Mouse (Mus musculus): ENCODE measurements at regions not wholly inside any gene's neighbourhood (a gene's known extent, or its start where the extent isn't known, plus 50 kb on each side); places are given as distances from the start of the nearest gene placed in this dataset.

DNA sequence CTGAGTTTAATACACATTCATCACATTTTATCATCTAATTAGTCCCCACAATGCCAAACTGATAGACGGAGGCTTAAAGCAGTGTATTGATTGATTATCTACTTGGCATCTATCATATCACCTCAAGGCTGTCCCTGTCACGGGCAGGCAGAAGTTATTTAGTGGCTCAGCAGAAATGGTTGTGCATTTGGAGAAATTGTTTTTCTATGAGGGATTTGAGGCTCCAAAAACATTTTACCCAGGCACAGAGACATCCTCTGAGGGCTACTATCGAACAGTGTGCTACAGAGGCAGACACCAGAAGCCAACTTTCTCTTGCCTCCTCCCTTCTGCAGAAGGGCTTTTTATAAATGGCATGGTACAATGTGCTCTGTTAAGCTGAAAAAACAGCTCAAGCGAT, 230.8 kb upstream of the Zkscan2 start:
- ATAC-seq (ENCODE audit: low FRiP score, low read depth), result no peak
- Histone ChIP-seq H3K9me3 (ENCODE audit: control insufficient read depth, low read length) (no peaks in the 10 kb centered on the region), H3K27me3 (ENCODE audit: control insufficient read depth, insufficient read depth, low read length) (no peaks in the 10 kb centered on the region), H3K36me3 (ENCODE audit: control insufficient read depth, insufficient read depth, low read length) (no peaks in the 10 kb centered on the region), H3K27ac (replicated peaks; ENCODE audit: low read depth, low read length) (no peak overlapping the region), H3K4me3 (replicated peaks; ENCODE audit: low read length) (no peak overlapping the region), H3K4me1 (ENCODE audit: control insufficient read depth, insufficient read depth, low read length) (no peaks in the 10 kb centered on the region), H3K9ac (ENCODE audit: low read depth, low read length, severe bottlenecking) (no peak overlapping the region), H3K4me2 (replicated peaks; ENCODE audit: low read depth, low read length, severe bottlenecking) (no peak overlapping the region)
- 72% methylated on average over 4 of the region's 4 CpGs for WGBS
- TF ChIP-seq POLR2A (IDR thresholded peaks at IDR 0.05; ENCODE audit: borderline replicate concordance, extremely low read depth, insufficient read depth, insufficient read length), result no peak
- DNase-seq (ENCODE audit: low spot score), result no peak

DNA sequence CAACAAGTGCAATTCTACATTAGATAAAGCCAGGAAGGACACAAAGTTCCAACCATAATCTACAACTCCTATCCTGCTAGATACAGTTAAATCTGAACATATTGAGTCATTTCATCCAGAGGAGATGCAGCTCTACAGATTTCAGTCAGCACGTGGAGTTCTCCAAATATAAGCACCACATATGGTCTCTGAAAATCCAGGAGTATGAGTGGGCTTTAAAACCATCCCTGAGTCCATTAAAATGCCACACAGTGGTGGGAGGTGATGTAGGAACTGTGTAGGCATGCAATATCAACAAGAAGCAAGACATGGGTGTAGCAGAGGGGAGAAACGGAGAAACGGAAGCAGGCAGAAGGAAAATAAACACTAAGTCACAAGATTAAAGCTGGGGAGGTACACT, 232.8 kb upstream of the Zkscan2 start:
- no peak overlapping the region for H3K4me3 ChIP-seq (replicated peaks; ENCODE audit: low read length)
- H3K9me3 ChIP-seq (ENCODE audit: control insufficient read depth, low read length), result no peaks in the 10 kb centered on the region
- no peaks in the 10 kb centered on the region for H3K36me3 ChIP-seq (ENCODE audit: control insufficient read depth, insufficient read depth, low read length)
- no peak overlapping the region for H3K9ac ChIP-seq (ENCODE audit: low read depth, low read length, severe bottlenecking)
- H3K4me1 ChIP-seq (ENCODE audit: control insufficient read depth, insufficient read depth, low read length), result no peaks in the 10 kb centered on the region
- no peak for TF ChIP-seq POLR2A (IDR thresholded peaks at IDR 0.05; ENCODE audit: borderline replicate concordance, extremely low read depth, insufficient read depth, insufficient read length)
- DNase-seq (ENCODE audit: low spot score), result no peak
- ATAC-seq (ENCODE audit: low FRiP score, low read depth), result no peak
- H3K4me2 ChIP-seq (replicated peaks; ENCODE audit: low read depth, low read length, severe bottlenecking), result no peak overlapping the region
- 84% methylated on average over 3 of the region's 3 CpGs for WGBS
- H3K27ac ChIP-seq (replicated peaks; ENCODE audit: low read depth, low read length), result no peak overlapping the region
- no peaks in the 10 kb centered on the region for H3K27me3 ChIP-seq (ENCODE audit: control insufficient read depth, insufficient read depth, low read length)

GRCm38 (mm10) chr7:123747986-123748385, 234.7 kb upstream of the Hs3st4 start:
- no peaks in the 10 kb centered on the region for H3K4me1 ChIP-seq (ENCODE audit: control insufficient read depth, insufficient read depth, low read length)
- H3K36me3 ChIP-seq (ENCODE audit: control insufficient read depth, insufficient read depth, low read length), result no peaks in the 10 kb centered on the region
- H3K27me3 ChIP-seq (ENCODE audit: control insufficient read depth, insufficient read depth, low read length), result no peaks in the 10 kb centered on the region
- H3K9ac ChIP-seq (ENCODE audit: low read depth, low read length, severe bottlenecking), result no peak overlapping the region
- no peak overlapping the region for H3K27ac ChIP-seq (replicated peaks; ENCODE audit: low read depth, low read length)
- ATAC-seq (ENCODE audit: low FRiP score, low read depth) (no peak), DNase-seq (ENCODE audit: low spot score) (no peak)
- no peak for TF ChIP-seq POLR2A (IDR thresholded peaks at IDR 0.05; ENCODE audit: borderline replicate concordance, extremely low read depth, insufficient read depth, insufficient read length)
- no peak overlapping the region for H3K4me3 ChIP-seq (replicated peaks; ENCODE audit: low read length)
- no peak overlapping the region for H3K4me2 ChIP-seq (replicated peaks; ENCODE audit: low read depth, low read length, severe bottlenecking)
- WGBS, result 68% methylated on average over 4 of the region's 4 CpGs
- no peaks in the 10 kb centered on the region for H3K9me3 ChIP-seq (ENCODE audit: control insufficient read depth, low read length)

GRCm38 (mm10) chr7:123753252-123753651, 229.4 kb upstream of the Hs3st4 start:
- no peaks in the 10 kb centered on the region for H3K27me3 ChIP-seq (ENCODE audit: control insufficient read depth, insufficient read depth, low read length)
- no peak for TF ChIP-seq POLR2A (IDR thresholded peaks at IDR 0.05; ENCODE audit: borderline replicate concordance, extremely low read depth, insufficient read depth, insufficient read length)
- H3K4me2 ChIP-seq (replicated peaks; ENCODE audit: low read depth, low read length, severe bottlenecking), result no peak overlapping the region
- WGBS, result 81% methylated on average over 3 of the region's 3 CpGs
- H3K27ac ChIP-seq (replicated peaks; ENCODE audit: low read depth, low read length), result no peak overlapping the region
- H3K9me3 ChIP-seq (ENCODE audit: control insufficient read depth, low read length), result no peaks in the 10 kb centered on the region
- no peak for ATAC-seq (ENCODE audit: low FRiP score, low read depth)
- H3K4me1 ChIP-seq (ENCODE audit: control insufficient read depth, insufficient read depth, low read length), result no peaks in the 10 kb centered on the region
- H3K9ac ChIP-seq (ENCODE audit: low read depth, low read length, severe bottlenecking), result no peak overlapping the region
- H3K36me3 ChIP-seq (ENCODE audit: control insufficient read depth, insufficient read depth, low read length), result no peaks in the 10 kb centered on the region
- no peak overlapping the region for H3K4me3 ChIP-seq (replicated peaks; ENCODE audit: low read length)
- no peak for DNase-seq (ENCODE audit: low spot score)

DNA sequence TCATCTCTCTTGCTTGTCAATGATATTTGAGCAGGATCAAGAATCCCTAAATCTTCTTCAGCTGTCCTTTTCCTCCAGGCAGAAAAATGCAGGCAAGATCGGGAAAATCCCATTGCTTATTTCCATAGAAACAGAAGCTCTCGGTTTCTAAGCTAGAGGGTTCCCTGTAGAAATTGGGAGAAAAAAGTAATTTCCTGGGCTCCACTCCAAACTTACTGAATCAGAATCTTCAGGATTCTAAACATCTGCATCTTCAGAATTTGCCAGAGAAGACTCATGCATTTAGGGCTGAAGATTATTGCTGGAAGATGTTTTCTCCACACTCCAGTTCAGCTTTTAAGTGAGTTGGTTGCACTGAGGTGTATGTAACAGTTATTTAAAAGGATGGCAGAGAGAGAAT, 187.6 kb upstream of the Hs3st4 start:
- Histone ChIP-seq H3K36me3 (ENCODE audit: control insufficient read depth, insufficient read depth, low read length) (no peaks in the 10 kb centered on the region), H3K4me2 (replicated peaks; ENCODE audit: low read depth, low read length, severe bottlenecking) (no peak overlapping the region), H3K9me3 (ENCODE audit: control insufficient read depth, low read length) (no peaks in the 10 kb centered on the region), H3K4me3 (replicated peaks; ENCODE audit: low read length) (no peak overlapping the region), H3K27ac (replicated peaks; ENCODE audit: low read depth, low read length) (no peak overlapping the region), H3K27me3 (ENCODE audit: control insufficient read depth, insufficient read depth, low read length) (no peaks in the 10 kb centered on the region), H3K9ac (ENCODE audit: low read depth, low read length, severe bottlenecking) (no peak overlapping the region), H3K4me1 (ENCODE audit: control insufficient read depth, insufficient read depth, low read length) (no peaks in the 10 kb centered on the region)
- ATAC-seq (ENCODE audit: low FRiP score, low read depth) (no peak), DNase-seq (ENCODE audit: low spot score) (peak; percentile 6)
- TF ChIP-seq POLR2A (IDR thresholded peaks at IDR 0.05; ENCODE audit: borderline replicate concordance, extremely low read depth, insufficient read depth, insufficient read length), result no peak
- WGBS, result 70% methylated on average over 2 of the region's 2 CpGs

GRCm38 (mm10) chr7:123796096-123796495, 186.6 kb upstream of the Hs3st4 start:
- Histone ChIP-seq H3K9ac (ENCODE audit: low read depth, low read length, severe bottlenecking) (no peak overlapping the region), H3K36me3 (ENCODE audit: control insufficient read depth, insufficient read depth, low read length) (no peaks in the 10 kb centered on the region), H3K9me3 (ENCODE audit: control insufficient read depth, low read length) (no peaks in the 10 kb centered on the region), H3K4me2 (replicated peaks; ENCODE audit: low read depth, low read length, severe bottlenecking) (no peak overlapping the region), H3K4me3 (replicated peaks; ENCODE audit: low read length) (no peak overlapping the region), H3K27ac (replicated peaks; ENCODE audit: low read depth, low read length) (no peak overlapping the region), H3K27me3 (ENCODE audit: control insufficient read depth, insufficient read depth, low read length) (no peaks in the 10 kb centered on the region), H3K4me1 (ENCODE audit: control insufficient read depth, insufficient read depth, low read length) (no peaks in the 10 kb centered on the region)
- no peak for TF ChIP-seq POLR2A (IDR thresholded peaks at IDR 0.05; ENCODE audit: borderline replicate concordance, extremely low read depth, insufficient read depth, insufficient read length)
- 65% methylated on average over 3 of the region's 3 CpGs for WGBS
- no peak for ATAC-seq (ENCODE audit: low FRiP score, low read depth)
- DNase-seq (ENCODE audit: low spot score), result no peak
